Mouse (Mus musculus) lung, adult 10 weeks (tissue): ENCODE data around the gene Tmco2. TPM values are rescaled to one million over a fixed set of nuclear protein-coding genes. Genes with fewer than 3 reads are reported as not detected.

Experiments
- polyA plus RNA-seq: library from polyadenylated mRNA; stranded (reverse); fragments of 350-450 nt; fragmentation: Illumina TruSeq; extraction: RNeasy Lipid Tissue Mini Kit (QIAGEN cat#74804); gene quantifications from one replicate; pipeline ENCODE4 v1.2.3, GENCODE M21; 2014; ENCODE audit warnings: low read depth, low replicate concordance; ENCODE audit not compliant: insufficient read depth

Tmco2 gene
- not detected for polyA plus RNA-seq

DNA sequence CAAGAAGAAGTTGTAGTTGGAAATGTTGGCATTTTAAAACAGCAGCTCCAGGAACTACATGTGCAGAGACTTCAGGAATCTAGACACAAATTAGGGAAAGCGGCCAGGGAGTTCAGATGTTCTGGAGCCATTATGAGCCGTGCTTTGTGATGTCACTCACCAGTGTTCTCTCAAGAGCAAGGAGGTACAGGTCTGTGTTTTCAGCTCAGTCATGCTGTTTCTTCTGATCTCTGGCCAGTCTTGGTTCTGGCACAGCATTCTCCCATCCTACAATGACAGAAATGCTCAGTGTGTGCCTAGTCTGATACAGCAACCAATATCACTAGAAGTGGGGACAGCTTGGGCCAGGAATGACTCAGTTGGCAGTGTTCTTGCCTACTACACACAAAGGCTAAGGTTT, at the start of gene Tmco2:
Gene Tmco2, minus strand, starts transcription at position 101 of the 400 bp plus-strand sequence.

DNA sequence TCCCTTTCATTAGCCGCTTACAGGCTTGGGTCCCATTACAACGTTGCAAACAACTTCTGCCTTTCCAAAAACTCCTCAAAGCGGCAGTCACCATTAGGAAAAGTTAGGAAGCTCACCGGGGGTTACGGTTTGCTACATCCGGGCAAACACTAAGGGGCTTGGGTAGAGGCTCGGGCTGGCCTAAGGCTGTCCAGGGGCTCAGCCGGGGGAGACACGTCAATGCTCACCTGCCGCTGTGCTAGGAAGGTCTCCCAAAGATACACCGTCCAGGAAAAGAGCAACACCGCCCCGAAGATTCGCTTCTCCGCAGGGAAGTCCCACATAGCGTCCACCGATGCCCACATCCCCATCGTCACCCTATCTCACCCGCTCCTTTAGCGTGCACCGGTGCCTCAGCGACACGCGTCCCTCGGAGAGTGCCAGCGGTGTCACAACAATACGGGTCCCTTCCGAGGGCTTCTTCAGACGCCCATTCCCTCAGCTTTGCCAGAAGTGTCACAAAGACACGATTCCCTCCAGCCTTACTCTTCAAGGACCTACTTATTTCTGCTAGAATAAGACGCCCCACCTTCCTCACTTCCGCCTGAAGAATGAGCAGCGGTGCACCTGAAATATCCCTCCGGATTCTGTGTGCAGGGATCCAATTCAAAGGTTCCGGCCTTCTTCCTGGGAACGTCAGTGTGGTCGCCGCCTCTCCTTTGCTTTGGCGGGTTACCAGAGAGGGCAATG, 11.2 kb downstream of the Tmco2 start, which contains the start of gene Zmpste24:
Gene Zmpste24, minus strand, starts transcription at position 592 of the 729 bp plus-strand sequence.

Other genes with a start within 250 kb of the Tmco2 start
- gene Exo5, start 184.2 kb downstream of the Tmco2 start, polyA plus RNA-seq: 5.7 TPM
- gene Zfp69, start 157.5 kb downstream of the Tmco2 start, polyA plus RNA-seq: 1.0 TPM
- gene Smap2, start 92.0 kb downstream of the Tmco2 start, polyA plus RNA-seq: 20.4 TPM
- not detected for gene Col9a2, start 69.8 kb downstream of the Tmco2 start, polyA plus RNA-seq
- 23.1 TPM for gene Zmpste24, start 11.0 kb downstream of the Tmco2 start, polyA plus RNA-seq
- gene Rlf, start 105.9 kb upstream of the Tmco2 start, polyA plus RNA-seq: 4.6 TPM
- gene Gm12888, start 215.7 kb upstream of the Tmco2 start, polyA plus RNA-seq: not detected